20 mouse cellular contexts compared by ENCODE assay signal in genomic region chr13:98187904-98188303, GRCm38 (mm10). TPM values are rescaled to one million over a fixed set of nuclear protein-coding genes. Genes with fewer than 3 reads are reported as not detected.
A peak's percentile ranks its signal among the peaks of the same experiment; 100 is the strongest.
DNase-seq lines count a peak whose midpoint lies in the region; ATAC-seq and TF ChIP-seq lines count a peak whose summit lies in the region.
"Had no signal": no experiment of that assay in that cellular context is flagged by ENCODE, and none has a peak within 500 bp of the region (broad histone marks: within the 10 kb centered on the region; RNA-seq: fewer than 3 reads in every experiment).

No protein-coding gene starts in this region.

- H3K27ac ChIP-seq in liver, embryonic 14.5 days: no peak overlapping the region
- H3K27ac ChIP-seq in midbrain, postnatal 0 days (ENCODE audit: low read depth, low read length): no peak overlapping the region
- H3K27ac ChIP-seq: embryonic facial prominence, embryonic 15.5 days; hindbrain, embryonic 10.5 days; hindbrain, embryonic 14.5 days; intestine, embryonic 15.5 days had no signal

- peak; percentile 15 for DNase-seq in c-Kit-negative CD71-positive TER-119-positive erythroid progenitor cells, embryonic 14.5 days (ENCODE audit: low read depth, low spot score)
- DNase-seq in liver, embryonic 14.5 days (ENCODE audit: low read depth in 3 of 3, low spot score in 3 of 3): peak in 2 of 3 experiments; percentile 58 to 64
- no peak for DNase-seq in cerebellum, postnatal 36 days
- no peak for DNase-seq in midbrain, postnatal 0 days (ENCODE audit: low spot score)
- DNase-seq: adrenal gland, postnatal 10 days; cerebellum, adult 2 months; cerebellum, postnatal 14 days; gastrocnemius, postnatal 10 days; heart, adult 18-20 months had no signal

- no peak for TF ChIP-seq CTCF in liver, embryonic 14.5 days (IDR thresholded peaks at IDR 0.05; ENCODE audit: low read depth)
- no peak for TF ChIP-seq CTCF in midbrain, postnatal 0 days (IDR thresholded peaks at IDR 0.05)

- H3K36me3 ChIP-seq in liver, embryonic 14.5 days (replicated peaks; ENCODE audit: control insufficient read depth, insufficient read depth, low read depth): no peaks in the 10 kb centered on the region
- no peaks in the 10 kb centered on the region for H3K36me3 ChIP-seq in midbrain, postnatal 0 days (ENCODE audit: insufficient read depth, low read length)
- H3K36me3 ChIP-seq: embryonic facial prominence, embryonic 15.5 days; G1E; heart, embryonic 12.5 days; hindbrain, embryonic 10.5 days; intestine, embryonic 15.5 days had no signal

- no peak overlapping the region for H3K9ac ChIP-seq in liver, embryonic 14.5 days (replicated peaks)
- no peak overlapping the region for H3K9ac ChIP-seq in midbrain, postnatal 0 days (replicated peaks; ENCODE audit: low read length, poor library complexity, severe bottlenecking)
- H3K9ac ChIP-seq: embryonic facial prominence, embryonic 15.5 days; heart, embryonic 12.5 days; hindbrain, embryonic 14.5 days; intestine, embryonic 15.5 days had no signal

- peak; percentile 74 for TF ChIP-seq EP300 in liver, embryonic 14.5 days (IDR thresholded peaks at IDR 0.05; ENCODE audit: low read depth)

- H3K4me2 ChIP-seq in liver, embryonic 14.5 days (ENCODE audit: low read depth): peak overlapping the region; percentile 42
- H3K4me2 ChIP-seq in midbrain, postnatal 0 days (ENCODE audit: low read depth, low read length, poor library complexity, severe bottlenecking): no peak overlapping the region
- H3K4me2 ChIP-seq: embryonic facial prominence, embryonic 15.5 days; heart, embryonic 12.5 days; hindbrain, embryonic 14.5 days; intestine, embryonic 15.5 days had no signal

- 56% methylated on average over 1 of the region's 1 CpGs for WGBS in liver, embryonic 14.5 days (ENCODE audit: insufficient replicate concordance)
- 94% methylated on average over 1 of the region's 1 CpGs for WGBS in midbrain, postnatal 0 days

- H3K9me3 ChIP-seq in liver, embryonic 14.5 days (ENCODE audit: control insufficient read depth, low read length): no peaks in the 10 kb centered on the region
- no peaks in the 10 kb centered on the region for H3K9me3 ChIP-seq in midbrain, postnatal 0 days (ENCODE audit: low read length)
- H3K9me3 ChIP-seq: embryonic facial prominence, embryonic 15.5 days; G1E; heart, embryonic 12.5 days; hindbrain, embryonic 10.5 days; intestine, embryonic 15.5 days had no signal

- H3K27me3 ChIP-seq in liver, embryonic 14.5 days (ENCODE audit: control insufficient read depth, insufficient read depth, low read length): no peaks in the 10 kb centered on the region
- no peaks in the 10 kb centered on the region for H3K27me3 ChIP-seq in midbrain, postnatal 0 days (ENCODE audit: insufficient read depth, low read length)
- H3K27me3 ChIP-seq: embryonic facial prominence, embryonic 15.5 days; heart, embryonic 12.5 days; intestine, embryonic 15.5 days had no signal

- H3K4me1 ChIP-seq in liver, embryonic 14.5 days (replicated peaks; ENCODE audit: control insufficient read depth in 2 of 2, insufficient read depth in 2 of 2, low read length in 1 of 2): peaks cover 10 to 24% of the 10 kb centered on the region in 2 experiments; a peak in 3 of 4 replicates
- H3K4me1 ChIP-seq in midbrain, postnatal 0 days (ENCODE audit: insufficient read depth, low read length): no peaks in the 10 kb centered on the region
- H3K4me1 ChIP-seq: intestine, embryonic 15.5 days had no signal

- H3K4me3 ChIP-seq in liver, embryonic 14.5 days (ENCODE audit: insufficient read depth in 1 of 2, low read depth in 2 of 2, low read length in 2 of 2): no peak overlapping the region
- H3K4me3 ChIP-seq in midbrain, postnatal 0 days (ENCODE audit: low read depth, low read length): no peak overlapping the region
- H3K4me3 ChIP-seq: embryonic facial prominence, embryonic 15.5 days; erythroblast, embryonic 14.5 days; heart, embryonic 12.5 days; hindbrain, embryonic 10.5 days; intestine, embryonic 15.5 days had no signal

- ATAC-seq in common myeloid progenitor, adult 5-6 weeks (replicated peaks; ENCODE audit: low read depth, poor library complexity, severe bottlenecking): peak; percentile 17; the same call in 1 of the 2 replicates
- peak; percentile 87 for ATAC-seq in liver, embryonic 14.5 days (ENCODE audit: insufficient read depth)
- peak; percentile 71 for ATAC-seq in megakaryocyte progenitor cell, adult 5-6 weeks (replicated peaks; ENCODE audit: poor library complexity)
- ATAC-seq in CD4-positive, CD25-positive, alpha-beta regulatory T cell, adult 4 months: no peak
- ATAC-seq in midbrain, postnatal 0 days (ENCODE audit: low FRiP score): no peak
- ATAC-seq: forebrain, embryonic 16.5 days; intestine, embryonic 15.5 days had no signal

RNA-seq across cellular contexts. Expression of gene Arhgef28, which starts 18.3 kb away (rescaled TPM):
- 4.1 and 5.3 TPM in 2 replicates for total RNA-seq in common myeloid progenitor, adult 5-6 weeks (2017)
- 0.11 and 0.34 TPM in 2 replicates for polyA plus RNA-seq in liver, embryonic 14.5 days (2012; rRNA removed)
- 0.42 and 0.52 TPM in 2 replicates for polyA plus RNA-seq in liver, embryonic 14.5 days (2014; fragmentation: Nextera tagmentation; extraction: Ambion mirVana)
- 2.1 and 2.9 TPM in 2 replicates for total RNA-seq in megakaryocyte progenitor cell, adult 5-6 weeks (2015)
- total RNA-seq in megakaryocyte progenitor cell, adult 5-6 weeks (2017): 2.9 TPM in 2 replicates
- under 1 TPM in 1 of 2 experiments, not detected in 1; 0.47 TPM for polyA plus RNA-seq in CD4-positive, CD25-positive, alpha-beta regulatory T cell, adult 4 months (2017; shearing (Covaris generic))
- 29.1 and 41.5 TPM in 2 replicates for total RNA-seq in midbrain, postnatal 0 days (2014; rRNA removed)
- 31.2 and 34.3 TPM in 2 replicates for polyA plus RNA-seq in midbrain, postnatal 0 days (2015; fragmentation: Nextera tagmentation; extraction: Ambion mirVana)
- polyA plus RNA-seq: G1E had no signal

Comparison
In these comparisons a context has a peak if more than half of its experiments do, and no peak if none do; other contexts are left out.
1. DNase-seq: peak in c-Kit-negative CD71-positive TER-119-positive erythroid progenitor cells, embryonic 14.5 days (single experiment) and liver, embryonic 14.5 days (2 of 3); none in cerebellum, postnatal 36 days (0 of 2) and midbrain, postnatal 0 days (single experiment).
2. ATAC-seq: peak in common myeloid progenitor, adult 5-6 weeks (single experiment), liver, embryonic 14.5 days (single experiment) and megakaryocyte progenitor cell, adult 5-6 weeks (single experiment); none in CD4-positive, CD25-positive, alpha-beta regulatory T cell, adult 4 months (single experiment) and midbrain, postnatal 0 days (single experiment).